Mouse (Mus musculus): ENCODE measurements around the gene Ddx52.

GRCm38 (mm10) chr11:83902812-83903211 lies 39.0 kb upstream of the Ddx52 start:
- no peak for TF ChIP-seq CTCF (IDR thresholded peaks at IDR 0.05; ENCODE audit: borderline replicate concordance, extremely low read depth, insufficient read depth, insufficient read length)
- TF ChIP-seq POLR2A (IDR thresholded peaks at IDR 0.05; ENCODE audit: borderline replicate concordance, extremely low read depth, insufficient read depth, insufficient read length, poor library complexity, severe bottlenecking), result no peak
